Mouse (Mus musculus): ENCODE measurements at regions not wholly inside any gene's neighbourhood (a gene's known extent, or its start where the extent isn't known, plus 50 kb on each side); places are given as distances from the start of the nearest gene placed in this dataset.

- no peak for DNase-seq (ENCODE audit: low read depth)
These were observed 62.8 kb upstream of the Gm47985 start for GRCm38 (mm10) chr1:151119566-151119965.

- no peak for DNase-seq (ENCODE audit: low read depth)
These were observed 60.7 kb upstream of the Gm47985 start for GRCm38 (mm10) chr1:151121686-151122085.

- no peak for DNase-seq (ENCODE audit: low read depth)
These were observed 58.4 kb upstream of the Gm47985 start for GRCm38 (mm10) chr1:151123964-151124363.

- DNase-seq (ENCODE audit: low read depth), result no peak
These were observed 57.2 kb upstream of the Gm47985 start for GRCm38 (mm10) chr1:151125028-151125659.

- DNase-seq (ENCODE audit: low read depth), result no peak
These were observed 56.4 kb upstream of the Gm47985 start for GRCm38 (mm10) chr1:151125764-151126485.

- DNase-seq (ENCODE audit: low read depth), result no peak
These were observed 55.6 kb upstream of the Gm47985 start for GRCm38 (mm10) chr1:151126756-151127155.

- no peak for DNase-seq (ENCODE audit: low read depth)
These were observed 54.3 kb upstream of the Gm47985 start for GRCm38 (mm10) chr1:151128005-151128404.

GRCm38 (mm10) chr1:151128955-151129354, 53.4 kb upstream of the Gm47985 start:
- no peak for DNase-seq (ENCODE audit: low read depth)

- no peak for DNase-seq (ENCODE audit: low read depth)
These were observed 52.3 kb upstream of the Gm47985 start for GRCm38 (mm10) chr1:151130036-151130435.

GRCm38 (mm10) chr1:151130845-151131626, 51.3 kb upstream of the Gm47985 start:
- no peak for DNase-seq (ENCODE audit: low read depth)

- no peak for DNase-seq (ENCODE audit: low read depth)
These were observed 50.6 kb upstream of the Gm47985 start for GRCm38 (mm10) chr1:151131627-151132284.
